Mouse (Mus musculus): ENCODE measurements around the gene 6430548M08Rik.

Gene 6430548M08Rik

GRCm38 (mm10) chr8:120104721-120105272, 9.2 kb upstream of the 6430548M08Rik start:
- DNase-seq (ENCODE audit: low spot score in 2 of 2), result no peak

GRCm38 (mm10) chr8:120109149-120109548, 4.8 kb upstream of the 6430548M08Rik start:
- DNase-seq (ENCODE audit: low spot score in 2 of 2), result no peak

DNA sequence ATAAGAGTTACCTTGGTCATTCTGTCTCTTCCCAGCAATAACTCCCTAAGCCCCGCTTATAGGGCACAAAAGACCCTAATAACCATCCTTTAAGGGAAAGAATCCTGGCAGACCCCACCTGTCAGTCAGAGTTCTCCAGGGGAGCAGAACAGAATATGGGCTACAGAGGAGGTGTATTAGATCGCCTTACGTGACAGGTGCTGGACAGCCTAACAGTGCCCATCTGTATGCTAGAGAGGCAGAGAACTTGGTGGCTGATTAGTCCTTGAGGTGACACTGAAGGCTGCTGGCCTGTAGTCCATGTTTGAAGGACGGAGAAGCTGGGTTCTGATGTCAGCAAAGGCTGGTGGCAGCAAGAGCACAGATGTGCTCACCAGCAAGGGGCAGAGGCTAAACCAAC, 3.0 kb upstream of the 6430548M08Rik start:
- no peak for DNase-seq (ENCODE audit: low spot score in 2 of 2)

- no peak for DNase-seq (ENCODE audit: low spot score in 2 of 2)
These were observed 2.6 kb upstream of the 6430548M08Rik start for GRCm38 (mm10) chr8:120111382-120111781.

GRCm38 (mm10) chr8:120112535-120112934, 1.4 kb upstream of the 6430548M08Rik start:
- DNase-seq (ENCODE audit: low spot score in 2 of 2), result no peak

- no peak for DNase-seq (ENCODE audit: low spot score in 2 of 2)
These were observed 646 bp upstream of the 6430548M08Rik start for GRCm38 (mm10) chr8:120113306-120113705.

DNA sequence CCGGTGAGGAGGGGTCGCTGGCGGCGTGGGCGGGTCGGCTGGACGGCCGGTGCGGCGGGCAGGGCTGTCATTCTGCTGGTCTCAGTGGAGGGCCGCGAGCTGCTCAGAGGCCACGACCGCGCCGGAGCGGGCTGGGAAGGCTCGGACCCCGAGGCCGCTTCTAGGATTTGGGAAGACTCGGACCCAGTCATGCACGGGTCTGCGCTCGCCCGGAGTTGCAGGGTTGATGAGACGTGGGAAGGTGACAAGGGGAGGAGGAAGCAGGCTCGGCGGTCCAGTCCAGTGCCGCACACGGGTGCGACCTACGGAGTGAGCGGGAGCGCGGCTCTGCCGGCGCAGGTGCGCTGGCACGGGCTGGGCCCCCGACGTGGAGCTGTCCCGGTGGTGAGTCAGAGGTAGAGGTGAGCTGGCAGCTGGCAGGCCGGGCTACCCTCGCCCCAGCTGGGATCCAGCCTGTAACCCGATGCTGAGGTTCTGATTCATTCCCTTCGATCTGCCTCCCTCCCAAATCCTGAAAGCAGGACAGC, 426 bp downstream of the 6430548M08Rik start:
- DNase-seq (ENCODE audit: low spot score in 2 of 2), result no peak

DNA sequence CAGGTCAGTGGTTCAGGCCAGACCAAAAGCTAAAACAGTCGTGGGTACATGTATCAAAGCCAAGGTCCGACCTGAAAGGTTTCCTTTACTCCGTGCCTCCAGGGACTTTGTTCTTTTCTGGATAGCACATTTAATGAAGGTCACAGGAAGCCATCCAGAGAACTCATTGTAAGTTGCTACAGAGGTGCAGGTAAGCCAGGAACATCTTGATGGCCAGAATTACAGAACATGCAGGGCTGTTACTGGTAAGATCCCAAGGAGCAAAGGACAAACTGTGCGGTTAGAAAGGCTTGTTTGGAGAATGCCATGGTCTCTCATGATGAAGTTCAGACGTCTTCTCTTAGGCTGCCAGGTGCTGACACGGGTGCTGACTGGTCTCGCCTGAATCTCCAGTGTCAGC, 2.6 kb downstream of the 6430548M08Rik start:
- no peak for DNase-seq (ENCODE audit: low spot score in 2 of 2)

DNA sequence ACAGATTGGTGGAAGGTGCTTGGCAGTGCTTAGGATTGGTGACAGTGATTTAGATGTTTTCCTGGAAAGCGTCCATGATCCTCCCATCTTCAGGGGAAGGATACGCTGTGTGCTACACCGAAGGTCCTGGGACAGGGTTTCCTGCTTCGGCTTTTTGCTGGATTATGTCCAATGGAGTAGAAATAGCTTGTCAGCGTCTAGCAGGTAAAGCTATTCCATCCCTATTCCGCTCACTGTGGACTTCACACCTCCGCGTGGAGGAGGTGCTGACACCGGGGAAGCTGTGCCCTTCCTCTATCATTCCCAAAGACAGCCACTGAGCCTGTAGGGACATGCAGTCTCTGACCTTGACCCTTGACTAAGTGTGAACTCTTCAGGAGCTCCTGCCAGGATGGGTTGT, 4.2 kb downstream of the 6430548M08Rik start:
- no peak for DNase-seq (ENCODE audit: low spot score in 2 of 2)

GRCm38 (mm10) chr8:120118847-120119246, 4.9 kb downstream of the 6430548M08Rik start:
- DNase-seq (ENCODE audit: low spot score in 2 of 2), result peak in 1 of 2 experiments; percentile 41

- no peak for DNase-seq (ENCODE audit: low spot score in 2 of 2)
These were observed 5.5 kb downstream of the 6430548M08Rik start for GRCm38 (mm10) chr8:120119429-120119828.

DNA sequence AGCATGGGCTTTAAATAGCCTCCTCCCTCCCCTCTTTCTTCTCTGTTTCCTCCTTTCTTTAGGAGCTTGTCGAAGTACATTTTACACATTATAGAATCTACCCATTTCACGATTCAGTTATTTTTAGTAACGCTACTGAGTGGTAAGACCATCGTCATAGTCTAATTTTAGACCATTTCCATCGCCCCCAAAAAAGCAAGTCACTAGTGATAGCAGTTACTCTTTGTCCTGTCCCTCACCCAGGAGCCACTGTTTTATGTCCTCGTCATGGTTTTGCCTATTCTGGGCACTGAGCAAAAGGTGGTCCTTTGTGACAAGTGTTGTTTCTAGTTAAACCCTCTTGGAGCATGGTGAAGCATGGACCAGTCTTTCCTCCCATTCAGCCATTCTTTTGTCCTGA, 6.0 kb downstream of the 6430548M08Rik start:
- peak in 1 of 2 experiments; percentile 25 for DNase-seq (ENCODE audit: low spot score in 2 of 2)

DNA sequence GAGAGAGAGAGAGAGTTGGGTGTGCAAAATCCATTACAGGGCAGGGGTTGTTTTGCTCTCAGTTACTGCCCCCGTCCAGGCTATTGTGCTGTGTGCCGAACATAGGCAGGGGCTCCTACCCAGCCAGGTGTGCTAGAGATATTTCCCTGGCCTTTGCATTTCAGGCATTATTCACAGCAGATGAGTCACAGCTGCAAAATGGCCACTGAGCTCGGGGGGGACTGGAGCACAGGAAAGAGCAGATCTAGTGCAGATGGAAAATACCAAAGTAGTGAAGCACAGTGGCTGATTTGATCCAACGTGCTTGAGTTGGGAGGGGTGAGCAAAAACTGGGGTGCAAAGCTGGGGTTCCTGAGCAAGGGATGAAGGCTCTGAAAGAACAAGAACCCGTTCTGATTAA, 7.0 kb downstream of the 6430548M08Rik start:
- DNase-seq (ENCODE audit: low spot score in 2 of 2), result no peak

DNA sequence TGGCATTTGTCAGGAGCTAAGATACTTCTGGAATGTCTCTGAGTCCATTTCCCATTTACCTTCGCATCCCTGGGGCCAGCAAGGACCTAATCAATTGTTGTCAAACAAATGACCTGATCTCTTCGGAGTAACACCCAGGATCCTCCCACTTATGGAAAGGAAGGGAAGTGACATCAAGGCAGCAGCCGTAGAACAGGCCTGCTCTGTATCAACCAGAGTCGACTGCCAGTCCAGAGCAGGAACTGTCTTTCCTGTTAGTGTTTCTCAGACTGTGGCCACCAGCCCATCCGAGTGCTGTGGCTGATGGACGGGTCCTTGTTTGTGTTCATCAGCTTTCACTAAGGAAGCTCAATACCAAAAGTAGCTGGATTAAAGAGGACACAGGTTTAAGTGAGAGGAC, 10.3 kb downstream of the 6430548M08Rik start:
- DNase-seq (ENCODE audit: low spot score in 2 of 2), result no peak

DNA sequence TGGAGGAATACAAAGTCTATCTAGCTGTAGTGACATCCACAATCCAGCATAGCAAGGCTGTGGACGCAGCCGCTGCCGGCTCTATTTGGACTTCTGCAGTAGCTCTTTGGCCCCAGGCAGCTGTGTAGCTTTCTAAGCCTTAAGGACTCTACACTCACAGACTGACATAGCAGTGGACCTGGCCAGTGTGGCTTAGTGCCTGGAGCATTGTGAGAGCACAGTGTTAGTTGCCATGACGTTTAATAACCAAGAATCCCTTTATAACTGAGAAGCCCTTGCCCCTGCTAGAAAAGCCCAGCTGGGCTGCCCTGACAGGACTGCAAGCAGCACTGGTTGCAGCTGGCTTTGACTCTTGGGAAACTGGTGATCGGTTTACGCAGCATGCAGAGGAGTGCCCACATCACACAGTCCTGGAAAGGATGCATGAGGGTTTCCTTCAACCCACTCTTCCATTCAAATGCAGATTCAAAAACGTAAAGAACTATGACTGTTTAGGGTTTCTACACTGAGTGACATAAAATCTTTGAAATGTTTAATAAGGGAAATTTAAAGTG, 11.0 kb downstream of the 6430548M08Rik start:
- DNase-seq (ENCODE audit: low spot score in 2 of 2), result no peak

DNA sequence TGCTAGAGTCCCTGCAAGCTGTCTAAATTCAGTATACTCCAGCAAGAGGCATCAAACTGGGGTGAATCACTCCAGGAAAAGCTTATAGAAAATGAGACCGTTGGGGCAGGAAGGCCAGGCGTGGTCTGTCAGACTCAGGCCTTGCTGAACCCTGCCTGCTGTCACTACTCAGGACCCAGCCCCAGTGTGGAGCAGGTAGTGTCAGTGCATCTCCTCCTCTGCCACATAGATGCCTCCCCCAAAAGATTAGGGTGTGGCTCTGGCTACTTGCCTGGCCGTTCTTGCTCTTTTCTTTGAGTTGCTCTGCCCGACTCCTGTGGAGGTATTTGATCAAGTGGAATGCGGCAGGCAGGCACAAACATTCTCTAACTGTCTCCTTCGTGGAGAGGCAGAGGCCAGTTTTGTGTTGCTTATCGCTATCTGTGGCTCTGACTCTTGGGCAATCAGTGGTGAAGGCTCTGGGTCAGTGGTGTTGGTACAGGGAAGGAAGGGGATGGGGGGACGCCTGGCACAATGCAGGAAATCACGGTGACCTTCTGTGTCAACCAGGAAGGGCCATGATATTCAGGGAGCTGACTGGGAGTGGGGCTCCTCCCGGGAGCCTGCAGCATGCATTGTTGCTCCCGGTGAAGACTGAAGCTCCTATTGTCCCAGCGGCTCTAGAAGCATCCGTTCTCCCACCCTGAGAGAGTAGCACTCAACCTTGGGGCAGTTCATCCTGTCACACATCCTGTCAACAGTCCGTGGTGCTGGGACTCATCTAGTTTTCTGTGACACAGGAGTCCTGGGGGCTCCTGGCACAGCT, 12.6 kb downstream of the 6430548M08Rik start:
- DNase-seq (ENCODE audit: low spot score in 2 of 2), result no peak

DNA sequence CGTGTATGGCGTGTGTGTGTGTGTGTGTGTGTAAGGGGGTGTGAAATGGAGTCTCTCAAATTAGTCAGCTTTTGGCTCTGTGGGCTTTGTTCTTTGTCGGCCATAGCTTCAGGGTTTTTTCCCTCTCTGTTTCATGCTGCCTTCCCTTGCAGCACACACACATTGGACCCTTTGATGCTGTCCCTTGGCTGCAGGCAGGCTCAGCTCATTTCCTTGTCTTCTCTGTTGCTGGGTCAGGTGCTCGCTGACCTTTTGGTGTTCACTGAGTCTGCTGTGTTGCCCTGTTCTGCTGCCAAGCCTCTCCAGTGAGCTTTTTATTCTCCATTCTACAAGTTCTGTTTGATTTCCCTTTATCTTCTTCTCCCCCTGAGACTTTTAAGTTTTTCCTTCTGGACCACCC, 15.6 kb downstream of the 6430548M08Rik start:
- no peak for DNase-seq (ENCODE audit: low spot score in 2 of 2)

DNA sequence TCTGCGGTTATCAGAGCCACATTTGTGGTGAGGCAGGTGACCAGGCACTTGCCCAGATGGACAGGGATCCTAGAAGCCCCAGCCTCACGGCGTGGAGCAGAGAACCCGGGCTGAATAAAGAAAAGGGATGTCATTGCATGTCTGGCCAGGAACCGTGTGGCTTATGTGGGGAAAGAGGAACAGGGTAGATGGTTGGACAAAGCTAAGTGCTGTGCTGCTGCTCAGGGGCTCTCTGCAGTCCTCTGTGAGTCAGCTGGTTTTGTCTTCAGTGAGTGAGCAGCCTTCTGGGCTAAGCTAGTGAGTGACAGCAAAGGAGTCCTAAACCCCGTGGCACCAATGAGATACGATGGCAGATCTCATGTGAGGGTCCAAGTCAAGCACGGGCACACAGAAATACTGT, 17.2 kb downstream of the 6430548M08Rik start:
- no peak for DNase-seq (ENCODE audit: low spot score in 2 of 2)

DNA sequence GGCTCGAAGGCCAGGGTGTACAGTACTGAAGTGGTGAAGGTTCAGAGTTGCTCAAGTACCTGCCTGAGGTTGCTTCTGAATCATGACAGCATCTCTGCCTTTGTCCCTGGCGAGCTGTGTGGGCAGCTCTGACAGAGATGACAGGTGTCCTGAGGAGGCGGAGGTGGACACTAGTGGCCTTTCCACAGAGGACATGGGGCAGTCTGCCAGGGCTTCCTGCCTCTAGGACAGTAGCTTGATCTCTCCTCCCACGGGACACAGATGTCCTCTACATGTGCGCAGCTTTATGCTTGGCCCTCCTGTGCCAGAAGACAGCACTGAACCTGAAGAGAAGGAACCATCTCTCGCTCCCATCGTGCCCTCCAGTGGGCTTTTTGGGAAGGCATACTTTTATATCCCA, 19.2 kb downstream of the 6430548M08Rik start:
- no peak for DNase-seq (ENCODE audit: low spot score in 2 of 2)

- DNase-seq (ENCODE audit: low spot score in 2 of 2), result no peak
These were observed 21.7 kb downstream of the 6430548M08Rik start for GRCm38 (mm10) chr8:120135687-120136086.

GRCm38 (mm10) chr8:120136618-120137017, 22.7 kb downstream of the 6430548M08Rik start:
- peak; percentile 80 to 90 for DNase-seq (ENCODE audit: low spot score in 2 of 2)

DNA sequence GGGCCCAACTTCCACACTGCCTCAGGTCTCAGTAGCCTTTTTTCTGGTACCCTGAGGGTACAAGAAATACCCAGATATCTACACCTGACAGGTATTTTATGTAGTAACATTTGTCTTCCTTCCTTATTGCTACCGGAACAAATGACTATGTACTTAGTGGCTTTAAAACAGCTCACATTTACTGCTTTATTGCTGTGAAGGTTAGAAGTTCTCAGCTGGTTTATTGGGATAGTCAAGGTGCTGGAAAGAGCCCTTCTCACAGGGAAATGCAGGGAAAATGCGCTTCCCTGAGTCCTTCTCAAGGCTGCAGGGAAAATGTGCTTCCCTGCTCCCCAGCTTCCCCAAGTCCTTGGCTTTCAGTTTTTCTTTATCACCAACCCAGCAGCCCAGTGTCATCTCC, 25.0 kb downstream of the 6430548M08Rik start:
- no peak for DNase-seq (ENCODE audit: low spot score in 2 of 2)

DNA sequence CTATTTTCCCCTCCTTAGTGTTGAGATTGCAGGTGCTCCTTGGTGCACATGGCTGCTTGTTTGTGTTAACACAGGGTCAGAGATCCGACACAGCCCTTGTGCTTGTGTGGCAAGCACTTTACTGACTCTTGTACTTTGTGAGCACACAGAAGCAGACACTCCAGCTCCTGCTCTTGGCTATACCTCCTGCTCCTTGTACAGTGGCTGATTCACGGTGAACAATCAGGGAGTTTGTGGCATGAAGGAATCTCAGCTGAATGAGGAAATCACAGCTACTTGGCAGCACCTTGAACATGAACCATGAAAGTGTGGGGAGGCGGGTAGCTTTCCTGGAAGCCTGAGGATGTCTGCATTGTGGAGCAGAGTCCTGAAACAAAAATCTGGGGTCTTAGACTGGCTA, 26.8 kb downstream of the 6430548M08Rik start:
- peak in 1 of 2 experiments; percentile 25 for DNase-seq (ENCODE audit: low spot score in 2 of 2)

All from frontal cortex, postnatal 36 days (tissue).